Mouse (Mus musculus) neural tube, embryonic 13.5 days (tissue): ENCODE results near the gene Urb1. TPM values are rescaled to one million over a fixed set of nuclear protein-coding genes. Genes with fewer than 3 reads are reported as not detected.
A peak's percentile ranks its signal among the peaks of the same experiment; 100 is the strongest.
"Not testable (repeated sequence)": the region's sequence is repeated elsewhere in the genome, so short reads cannot be mapped to it uniquely, and the experiment has no call there.

Experiments used
- ATAC-seq: fragments of 200-750 bp; cut with Nextera tagmentation; 2 replicates; pipeline ENCODE4 v1.8.0; 2017; ENCODE audit warnings: low read depth, mild to moderate bottlenecking, moderate TSS enrichment, moderate library complexity
- H3K27ac ChIP-seq: fragments of 300-500 bp; sonication (generic); replicated peaks from 2 replicates; pipeline ENCODE4 v1.5.1; 2015; ENCODE audit warnings: moderate library complexity, mild to moderate bottlenecking, inconsistent platforms
- H3K27me3 ChIP-seq: fragments of 300-500 bp; sonication (generic); 2 replicates; pipeline ENCODE4 v1.6.1; 2015; ENCODE audit warnings: mild to moderate bottlenecking, inconsistent platforms
- H3K36me3 ChIP-seq: fragments of 300-500 bp; sonication (generic); 2 replicates; pipeline ENCODE4 v1.6.1; 2015; ENCODE audit warnings: mild to moderate bottlenecking, inconsistent platforms
- H3K4me1 ChIP-seq: fragments of 300-500 bp; sonication (generic); replicated peaks from 2 replicates; pipeline ENCODE4 v1.6.1; 2015; ENCODE audit warnings: inconsistent platforms
- H3K4me2 ChIP-seq: fragments of 300-500 bp; sonication (generic); 2 replicates; pipeline ENCODE4 v1.6.1; 2015; ENCODE audit warnings: inconsistent platforms, mild to moderate bottlenecking, moderate library complexity
- H3K4me3 ChIP-seq: fragments of 300-500 bp; sonication (generic); 2 replicates; pipeline ENCODE4 v1.5.1; 2015; ENCODE audit warnings: mild to moderate bottlenecking, inconsistent platforms
- H3K9ac ChIP-seq: fragments of 300-500 bp; sonication (generic); 2 replicates; pipeline ENCODE4 v1.6.1; 2015; ENCODE audit warnings: moderate library complexity, mild to moderate bottlenecking, inconsistent platforms
- H3K9me3 ChIP-seq: fragments of 300-500 bp; sonication (generic); 2 replicates; pipeline ENCODE4 v1.6.1; 2016; ENCODE audit warnings: inconsistent platforms
- WGBS: fragments of 180-500 bp; shearing (Covaris S2); methylation state at CpG from one replicate; pipeline ENCODE4 v1.1.7; 2015; 5-methylcytosine and 5-hydroxymethylcytosine counted together
- polyA plus RNA-seq: library from polyadenylated mRNA; unstranded; fragments of >200 nt; fragmentation: Nextera tagmentation; extraction: Ambion mirVana; gene quantifications from 2 replicates; pipeline ENCODE4 v1.2.1, GENCODE M21; 2015

Gene Urb1
- polyA plus RNA-seq, 1 experiment from 2014 or later = 8.8 TPM

- 12% methylated on average over 9 of the region's 9 CpGs for WGBS
- H3K9me3 ChIP-seq = no peaks in the 10 kb centered on the region
- H3K4me3 ChIP-seq = no peak overlapping the region
- H3K27ac ChIP-seq = peak overlapping the region; percentile 46; the same call in 1 of the 2 replicates
- H3K27me3 ChIP-seq = peaks cover 58% of the 10 kb centered on the region
- H3K4me1 ChIP-seq = peaks cover 56% of the 10 kb centered on the region
- no peaks in the 10 kb centered on the region for H3K36me3 ChIP-seq
- 0 out of 2 replicates have a peak overlapping the region, but pooled peaks have one; percentile 8 for H3K9ac ChIP-seq
- H3K4me2 ChIP-seq = peak overlapping the region; percentile 26; the same call in 1 of the 2 replicates
- ATAC-seq = no peak
Observed at GRCm38 (mm10) chr16:90833041-90833791, 23.0 kb upstream of the Urb1 start.

GRCm38 (mm10) chr16:90832495-90832894 lies 22.3 kb upstream of the Urb1 start:
- Histone ChIP-seq H3K36me3 (no peaks in the 10 kb centered on the region), H3K4me1 (peaks cover 52% of the 10 kb centered on the region), H3K27me3 (peaks cover 64% of the 10 kb centered on the region), H3K9ac (no peak overlapping the region), H3K9me3 (no peaks in the 10 kb centered on the region), H3K4me3 (peak overlapping the region; percentile 1; the same call in 1 of the 2 replicates), H3K4me2 (peak overlapping the region; percentile 26), H3K27ac (no peak overlapping the region)
- ATAC-seq = no peak
- WGBS = 47% methylated on average over 6 of the region's 6 CpGs

GRCm38 (mm10) chr16:90831676-90832075 lies 21.5 kb upstream of the Urb1 start:
- Histone ChIP-seq H3K36me3 (no peaks in the 10 kb centered on the region), H3K9ac (peak overlapping the region; percentile 31; the same call in 1 of the 2 replicates), H3K27me3 (peaks cover 65% of the 10 kb centered on the region), H3K4me1 (peaks cover 45% of the 10 kb centered on the region), H3K27ac (no peak overlapping the region), H3K4me3 (peak overlapping the region; percentile 50), H3K4me2 (peak overlapping the region; percentile 97), H3K9me3 (no peaks in the 10 kb centered on the region)
- 23% methylated on average over 15 of the region's 15 CpGs for WGBS
- no peak for ATAC-seq

- H3K27me3 ChIP-seq = peaks cover 65% of the 10 kb centered on the region
- H3K4me1 ChIP-seq = peaks cover 44% of the 10 kb centered on the region
- H3K9ac ChIP-seq = peak overlapping the region; percentile 70
- peak overlapping the region; percentile 50 for H3K4me3 ChIP-seq
- no peaks in the 10 kb centered on the region for H3K36me3 ChIP-seq
- no peaks in the 10 kb centered on the region for H3K9me3 ChIP-seq
- peak; percentile 75 for ATAC-seq
- no peak overlapping the region for H3K27ac ChIP-seq
- peak overlapping the region; percentile 97 for H3K4me2 ChIP-seq
- WGBS = under 1% methylated on average over 67 of the region's 67 CpGs
Observed at GRCm38 (mm10) chr16:90830686-90831439, 20.6 kb upstream of the Urb1 start.

- H3K4me3 ChIP-seq = peak overlapping the region; percentile 50
- H3K9ac ChIP-seq = peak overlapping the region; percentile 70
- under 1% methylated on average over 45 of the region's 45 CpGs for WGBS
- H3K4me2 ChIP-seq = peak overlapping the region; percentile 97
- H3K9me3 ChIP-seq = no peaks in the 10 kb centered on the region
- no peak overlapping the region for H3K27ac ChIP-seq
- ATAC-seq = peak; percentile 58
- peaks cover 62% of the 10 kb centered on the region for H3K27me3 ChIP-seq
- no peaks in the 10 kb centered on the region for H3K36me3 ChIP-seq
- H3K4me1 ChIP-seq = peaks cover 44% of the 10 kb centered on the region
Observed at GRCm38 (mm10) chr16:90829894-90830685, 19.9 kb upstream of the Urb1 start.

- peaks cover 58% of the 10 kb centered on the region for H3K27me3 ChIP-seq
- H3K36me3 ChIP-seq = no peaks in the 10 kb centered on the region
- ATAC-seq = no peak
- H3K4me2 ChIP-seq = no peak overlapping the region
- WGBS = 86% methylated on average over 7 of the region's 7 CpGs
- no peak overlapping the region for H3K9ac ChIP-seq
- peaks cover 44% of the 10 kb centered on the region for H3K4me1 ChIP-seq
- no peak overlapping the region for H3K27ac ChIP-seq
- H3K4me3 ChIP-seq = no peak overlapping the region
- H3K9me3 ChIP-seq = no peaks in the 10 kb centered on the region
Observed at GRCm38 (mm10) chr16:90829136-90829535, 18.9 kb upstream of the Urb1 start.

- Histone ChIP-seq H3K4me2 (no peak overlapping the region), H3K9ac (no peak overlapping the region), H3K4me1 (peaks cover 27% of the 10 kb centered on the region), H3K36me3 (no peaks in the 10 kb centered on the region), H3K9me3 (no peaks in the 10 kb centered on the region), H3K27ac (no peak overlapping the region), H3K4me3 (no peak overlapping the region), H3K27me3 (peaks cover 49% of the 10 kb centered on the region)
- 86% methylated on average over 9 of the region's 9 CpGs for WGBS
- ATAC-seq = no peak
Observed at GRCm38 (mm10) chr16:90827498-90827897, 17.3 kb upstream of the Urb1 start.

- Histone ChIP-seq H3K4me2 (no peak within 1 kb of the TSS), H3K36me3 (no peaks in the 10 kb centered on the region), H3K9ac (no peak within 1 kb of the TSS), H3K4me1 (peaks cover 20% of the 10 kb centered on the region), H3K27ac (no peak within 1 kb of the TSS), H3K27me3 (peaks cover 38% of the 10 kb centered on the region), H3K4me3 (no peak within 1 kb of the TSS), H3K9me3 (no peaks in the 10 kb centered on the region)
- ATAC-seq = no peak
- WGBS = 64% methylated on average over 7 of the region's 7 CpGs
Observed at GRCm38 (mm10) chr16:90826457-90826856, 16.2 kb upstream of the Urb1 start, which contains the start of gene Eva1c. Gene Eva1c (plus strand): TSS chr16:90826719.

- 80% methylated on average over 5 of the region's 5 CpGs for WGBS
- H3K36me3 ChIP-seq = no peaks in the 10 kb centered on the region
- no peak overlapping the region for H3K4me3 ChIP-seq
- H3K4me1 ChIP-seq = peaks cover 16% of the 10 kb centered on the region
- no peak overlapping the region for H3K9ac ChIP-seq
- H3K27ac ChIP-seq = no peak overlapping the region
- H3K9me3 ChIP-seq = no peaks in the 10 kb centered on the region
- no peak overlapping the region for H3K4me2 ChIP-seq
- peaks cover 34% of the 10 kb centered on the region for H3K27me3 ChIP-seq
- ATAC-seq = no peak
Observed at GRCm38 (mm10) chr16:90826041-90826440, 15.8 kb upstream of the Urb1 start.

- not testable (repeated sequence) for H3K4me1 ChIP-seq, H3K9me3 ChIP-seq, H3K27ac ChIP-seq, H3K4me2 ChIP-seq, H3K36me3 ChIP-seq, ATAC-seq, H3K9ac ChIP-seq, H3K4me3 ChIP-seq
- 77% methylated on average over 4 of the region's 4 CpGs for WGBS
- peaks cover 17% of the 10 kb centered on the region for H3K27me3 ChIP-seq
Observed at GRCm38 (mm10) chr16:90823986-90824385, 13.8 kb upstream of the Urb1 start.

GRCm38 (mm10) chr16:90822981-90823380 lies 12.8 kb upstream of the Urb1 start:
- Histone ChIP-seq H3K9ac (no peak overlapping the region), H3K4me1 (no peaks in the 10 kb centered on the region), H3K36me3 (no peaks in the 10 kb centered on the region), H3K9me3 (no peaks in the 10 kb centered on the region), H3K4me3 (no peak overlapping the region), H3K27ac (no peak overlapping the region), H3K4me2 (no peak overlapping the region), H3K27me3 (peaks cover 9% of the 10 kb centered on the region)
- 68% methylated on average over 7 of the region's 7 CpGs for WGBS
- ATAC-seq = no peak
